Mouse (Mus musculus): Measurements from ENCODE around the gene Gm14525. TPM values are rescaled to one million over a fixed set of nuclear protein-coding genes. Genes with fewer than 3 reads are reported as not detected.
"Not testable (repeated sequence)": the region's sequence is repeated elsewhere in the genome, so short reads cannot be mapped to it uniquely, and the experiment has no call there.

Gm14525 gene
- not detected in 2 replicates for polyA plus RNA-seq (2015; fragmentation: Nextera tagmentation; extraction: Ambion mirVana)

DNA sequence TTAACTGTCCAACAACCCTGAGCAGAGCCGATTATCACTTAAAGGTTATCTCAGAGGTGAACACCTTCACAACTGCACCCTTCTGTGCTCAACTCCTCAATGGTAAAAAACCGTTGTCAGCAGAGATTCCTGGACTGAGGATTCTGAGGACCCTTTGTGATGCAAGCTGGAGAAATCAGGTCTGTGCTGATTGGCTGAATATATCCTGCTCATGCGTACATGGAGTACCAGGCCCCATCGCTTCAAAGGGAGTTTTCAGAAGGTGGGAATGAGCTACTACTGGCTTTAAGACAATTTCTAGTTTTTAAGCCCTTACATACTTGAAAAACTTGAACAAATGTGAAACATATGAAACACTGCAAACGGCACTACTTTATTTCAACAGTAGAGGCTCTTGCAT lies at the start of gene Gm14525:
TSS of gene Gm14525 (minus strand) at position 101 of the 400 bp plus-strand sequence.
- not testable (repeated sequence) for H3K27ac ChIP-seq (replicated peaks); H3K36me3 ChIP-seq

More for the DNA sequence above, at the start of gene Gm14525:
- H3K4me3 ChIP-seq (replicated peaks); H3K9ac ChIP-seq (replicated peaks); ATAC-seq (ENCODE audit: low FRiP score); H3K27me3 ChIP-seq (replicated peaks); H3K4me1 ChIP-seq; H3K4me2 ChIP-seq; H3K9me3 ChIP-seq (replicated peaks): not testable (repeated sequence)
- WGBS = 93% methylated on average over 4 of the region's 5 CpGs

Other genes with a start within 250 kb of the Gm14525 start
- gene Slx, start 157.1 kb downstream of the Gm14525 start, polyA plus RNA-seq (2015; fragmentation: Nextera tagmentation; extraction: Ambion mirVana) = not detected in 2 replicates
- gene Gm6121, start 233.1 kb upstream of the Gm14525 start, polyA plus RNA-seq (2015; fragmentation: Nextera tagmentation; extraction: Ambion mirVana) = not detected in 2 replicates

Measured in neural tube, embryonic 15.5 days (tissue).